Mouse (Mus musculus): ENCODE data around the gene Nsg2.
"Not testable (repeated sequence)": the region's sequence is repeated elsewhere in the genome, so short reads cannot be mapped to it uniquely, and the experiment has no call there.

Nsg2 gene

DNA sequence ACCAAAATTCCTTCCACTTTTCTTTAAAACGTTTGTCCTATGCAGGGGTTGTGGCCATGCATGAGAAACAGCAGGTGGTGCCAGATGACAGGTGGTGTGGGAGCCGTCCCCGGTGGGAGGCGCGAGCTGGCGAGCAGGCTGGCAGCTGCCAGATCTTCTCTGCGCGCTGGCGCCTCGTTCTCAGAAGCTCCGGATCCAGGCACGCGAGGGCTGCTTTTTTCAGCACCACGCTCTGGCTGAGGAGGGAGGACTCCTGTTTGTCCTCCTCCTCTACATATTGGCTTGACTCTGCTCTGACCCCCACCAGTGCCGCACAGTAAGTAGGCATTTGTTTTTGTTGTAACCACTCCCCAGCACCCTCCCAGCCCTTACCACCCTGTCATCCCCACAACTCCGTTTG, at the start of gene Nsg2:
Nsg2 (plus strand) TSS at position 183 of the 400 bp plus-strand sequence.
- peak; percentile 81 to 89 for DNase-seq

DNA sequence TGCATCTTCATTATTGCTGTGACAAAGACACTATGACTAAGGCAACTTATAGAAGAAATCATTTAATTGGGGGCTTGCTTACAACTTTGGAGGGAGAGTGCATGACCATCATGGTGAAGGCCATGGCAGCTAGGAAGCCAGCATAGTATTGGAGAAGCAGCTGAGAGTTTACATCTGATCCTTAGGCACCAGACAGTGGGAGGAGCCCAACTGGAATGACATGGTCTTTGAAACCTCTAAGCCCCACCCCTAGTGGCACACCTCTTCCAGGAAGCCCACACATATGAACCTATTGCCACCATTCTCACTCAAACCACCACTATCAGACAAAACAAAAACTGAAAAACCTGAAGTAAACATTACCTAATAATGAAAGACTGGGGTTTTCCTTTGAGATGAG, 40.2 kb upstream of the Nsg2 start:
- DNase-seq, result no peak

DNA sequence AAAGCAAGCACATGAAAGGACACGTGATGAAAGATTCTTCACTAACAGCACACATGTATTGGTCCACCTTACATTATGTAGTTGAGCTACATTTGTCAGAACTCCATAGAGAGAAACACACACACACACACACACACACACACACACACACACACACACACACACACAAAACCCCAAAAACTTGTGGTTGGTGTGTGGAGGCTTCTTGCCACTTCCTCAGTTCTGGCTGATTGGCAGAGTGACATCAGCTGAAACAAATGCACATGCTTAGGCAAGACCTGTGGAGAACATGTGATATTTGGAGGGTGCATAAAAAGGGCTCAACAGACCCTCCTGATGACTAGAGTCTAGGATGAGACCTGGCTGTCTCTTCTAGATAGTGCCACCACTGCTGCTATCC, 36.3 kb upstream of the Nsg2 start:
- DNase-seq, result no peak

DNA sequence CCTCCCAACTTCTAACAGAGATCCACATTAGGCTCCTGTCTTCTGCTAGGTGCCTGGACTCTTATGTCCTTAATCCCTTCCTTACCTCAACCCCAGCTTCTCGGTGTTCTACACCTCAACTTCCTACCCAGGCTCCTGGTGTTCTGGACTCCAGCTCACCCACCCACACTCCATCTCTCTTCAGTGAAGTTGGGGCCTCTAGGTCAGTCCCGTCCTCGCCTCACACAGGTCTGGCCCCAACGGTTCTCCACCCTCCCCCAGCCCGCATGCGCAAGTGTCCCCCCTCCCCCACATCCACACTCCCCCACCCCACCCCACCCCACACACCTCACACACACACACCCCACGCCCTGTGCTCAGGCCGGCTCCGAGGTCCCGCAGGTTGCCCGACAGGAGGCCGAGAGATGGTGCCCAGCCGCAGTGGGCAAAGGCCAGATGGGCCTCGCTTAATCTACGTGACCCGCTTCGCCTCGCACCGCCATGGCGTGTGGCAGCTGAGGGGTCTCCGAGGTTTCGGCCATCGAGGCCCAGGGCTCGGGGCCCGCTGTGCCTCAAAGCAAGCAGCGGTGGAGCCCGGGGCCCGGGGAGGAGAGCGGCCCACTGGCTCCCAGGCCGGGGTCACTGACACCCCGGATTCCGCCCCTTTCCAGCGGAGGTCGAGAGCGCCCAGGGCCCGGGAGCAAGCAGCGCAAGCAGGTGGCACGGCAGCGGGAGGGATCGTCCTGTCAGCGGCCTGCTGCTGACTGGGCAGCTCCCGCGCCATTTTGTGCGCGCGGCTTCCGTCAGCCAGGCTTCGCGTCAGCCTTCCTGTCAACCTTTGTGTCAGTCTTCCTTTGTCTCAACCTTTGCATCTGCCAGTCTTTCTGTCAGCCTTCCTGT, 34.8 kb upstream of the Nsg2 start, which contains the start of gene 4930524B15Rik:
4930524B15Rik (plus strand) TSS at position 337 of the 879 bp plus-strand sequence.
- peak; percentile 34 to 47 for DNase-seq

DNA sequence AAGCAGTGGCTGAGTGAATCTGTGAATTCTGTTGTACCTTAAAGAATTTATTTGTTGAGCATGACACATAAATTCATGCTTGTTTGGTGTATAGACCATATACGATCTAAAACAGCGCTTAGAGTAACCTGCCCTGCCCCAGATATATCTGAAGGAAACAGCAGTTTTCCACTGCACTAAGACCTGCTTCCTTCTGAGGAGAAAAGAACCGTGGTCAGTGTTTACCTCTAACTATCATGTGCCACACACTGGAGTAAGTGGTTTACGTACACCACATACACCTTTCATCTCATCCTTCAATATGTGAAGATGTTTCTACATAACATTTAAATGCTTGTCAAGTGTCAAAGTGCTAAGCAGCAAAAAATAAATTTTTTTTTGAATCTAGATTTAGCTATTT, 26.1 kb upstream of the Nsg2 start:
- DNase-seq, result no peak

DNA sequence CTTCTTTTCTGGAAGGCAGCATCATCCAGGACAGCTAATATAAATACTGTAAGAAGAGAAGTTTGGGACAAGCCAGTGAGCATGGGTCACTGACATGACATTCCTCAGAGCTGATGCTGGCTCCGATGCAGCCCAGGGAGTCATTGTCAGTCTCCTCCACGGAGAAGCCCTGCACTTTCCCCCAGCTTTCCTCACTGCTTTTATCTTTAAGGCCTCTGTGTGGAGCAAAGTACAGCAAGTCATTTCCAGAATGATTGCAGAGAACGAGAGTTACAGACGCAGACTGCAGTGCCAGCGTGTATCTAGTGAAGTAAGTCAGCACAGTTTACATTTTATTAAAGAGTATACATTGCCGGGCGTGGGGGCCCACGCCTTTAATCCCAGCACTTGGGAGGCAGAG, 25.4 kb upstream of the Nsg2 start:
- peak; percentile 20 to 28 for DNase-seq

DNA sequence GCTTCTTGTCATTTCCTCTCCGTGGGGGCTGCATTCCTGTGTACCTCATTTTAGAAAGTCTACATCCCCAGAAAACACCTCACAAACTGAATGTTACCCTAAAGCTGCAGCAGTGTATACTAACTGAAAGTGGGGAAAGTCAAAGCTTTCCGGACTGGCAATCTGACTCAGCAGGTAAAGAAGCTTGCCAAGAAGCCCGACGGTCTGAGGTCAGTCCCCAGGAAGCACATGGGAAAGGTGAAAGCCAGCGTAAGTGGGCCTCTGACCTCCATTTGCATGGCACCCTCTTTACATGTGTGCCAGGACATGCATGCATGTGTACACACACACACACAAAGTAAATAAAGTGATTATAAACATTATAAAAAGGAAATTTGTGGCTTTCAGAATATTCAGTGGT, 24.6 kb upstream of the Nsg2 start:
- DNase-seq, result no peak

DNA sequence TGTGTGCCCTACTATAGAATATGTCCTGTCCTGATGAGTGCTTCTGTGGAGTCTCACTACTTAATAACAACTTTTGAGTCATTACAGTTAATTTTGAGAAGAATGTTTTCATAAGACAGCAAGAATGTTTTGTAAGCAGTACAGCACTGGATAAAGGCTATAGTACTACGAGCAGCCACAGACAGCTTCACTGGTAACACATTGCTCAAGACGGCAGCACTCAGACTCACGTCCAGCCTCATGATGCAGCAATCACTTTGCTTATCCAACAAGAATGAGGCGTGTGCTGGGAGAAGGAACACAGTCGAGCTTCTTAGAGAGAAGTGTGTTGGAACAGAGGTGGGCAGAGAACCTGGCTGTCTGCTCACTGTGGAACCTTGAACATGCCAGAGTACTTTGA, 24.1 kb upstream of the Nsg2 start:
- no peak for DNase-seq

DNA sequence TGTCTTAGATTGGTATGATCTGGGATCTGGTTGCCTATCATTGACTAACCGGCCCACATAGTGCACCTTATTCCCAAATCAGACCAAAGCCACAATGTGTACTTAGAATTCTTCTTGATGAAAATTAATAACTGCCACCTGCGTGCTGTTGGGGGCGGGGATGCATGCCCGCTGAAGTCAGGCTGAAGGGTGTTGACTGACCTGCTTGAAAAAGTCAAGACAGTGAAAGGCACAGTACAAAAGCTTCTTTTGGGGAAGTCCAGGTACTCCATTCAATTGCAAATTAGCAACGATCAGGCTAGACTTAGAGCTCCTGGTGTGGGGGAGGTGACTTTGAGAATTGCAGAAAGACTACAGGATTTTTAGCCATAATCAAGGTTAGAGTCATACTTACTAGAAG, 20.2 kb upstream of the Nsg2 start:
- not testable (repeated sequence) for DNase-seq

DNA sequence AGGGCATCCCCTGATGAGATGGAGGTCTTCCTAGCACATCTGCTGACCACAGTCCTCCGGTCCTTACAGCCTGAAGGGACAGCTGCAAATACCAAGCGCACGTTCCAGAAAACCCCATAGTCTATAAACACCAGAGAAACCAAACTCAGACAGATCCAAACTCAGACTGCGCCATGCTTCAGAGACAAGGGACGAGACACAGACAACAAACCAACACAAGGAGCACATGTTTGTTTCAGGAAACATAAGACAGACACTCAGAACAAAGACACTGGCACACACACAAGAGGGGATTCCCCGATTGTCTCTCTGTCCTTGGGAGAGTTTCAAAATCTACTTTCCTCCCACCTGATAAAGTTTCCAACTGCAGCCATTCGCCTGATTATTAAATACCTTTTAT, 18.4 kb upstream of the Nsg2 start:
- no peak for DNase-seq

DNA sequence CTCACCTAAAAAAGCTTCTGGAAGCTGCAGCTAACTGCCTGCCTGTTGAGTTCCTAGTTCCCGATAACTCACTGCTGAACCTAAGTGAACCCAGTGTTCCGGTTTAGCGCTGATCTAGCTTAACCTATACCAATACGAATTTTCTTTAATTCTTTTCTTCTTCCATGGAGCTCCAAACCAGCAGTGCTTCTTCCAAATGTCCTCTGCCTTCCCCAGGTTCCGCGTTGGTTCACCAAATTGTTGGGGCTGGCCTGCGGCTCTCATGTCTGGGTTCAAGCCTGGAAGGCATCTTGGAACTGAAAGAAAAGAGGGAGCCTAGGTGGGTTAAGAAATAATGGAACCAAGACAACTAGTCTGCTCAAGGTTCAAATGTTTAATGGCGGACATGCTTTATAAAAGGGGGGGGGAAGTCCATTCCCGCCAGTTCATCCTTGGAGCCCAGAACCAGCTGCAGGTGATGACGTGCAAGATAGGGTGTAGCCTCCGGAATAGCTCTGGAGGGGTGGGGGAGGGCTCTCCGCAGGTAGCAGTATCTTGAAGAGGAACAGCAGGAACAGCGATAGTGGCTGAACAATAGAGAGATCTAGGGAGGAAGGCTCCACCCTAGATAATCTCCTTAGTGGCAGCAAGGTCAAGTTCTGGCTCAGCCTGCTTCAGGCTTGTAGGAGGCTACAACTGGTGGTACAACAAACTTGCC, 17.9 kb upstream of the Nsg2 start:
- not testable (repeated sequence) for DNase-seq

DNA sequence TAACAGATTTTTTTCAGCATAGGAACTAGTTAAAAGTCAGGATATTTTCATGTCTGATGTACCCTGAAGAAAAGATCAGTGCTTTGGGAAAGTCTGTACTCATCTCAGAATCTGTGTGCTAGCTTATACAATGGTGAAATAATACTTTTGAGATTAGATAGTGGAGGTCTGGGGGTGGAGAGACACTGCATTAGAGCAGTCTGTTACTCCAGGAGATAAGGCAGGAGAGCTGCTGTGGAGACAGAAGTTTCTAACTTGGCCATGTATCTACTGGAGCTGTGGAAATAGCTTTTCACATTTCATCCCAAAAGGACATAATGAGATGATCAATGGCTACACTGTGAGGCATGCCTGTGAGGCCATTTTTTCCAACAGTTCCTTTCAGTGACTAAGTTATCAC, 17.0 kb upstream of the Nsg2 start:
- DNase-seq, result no peak

DNA sequence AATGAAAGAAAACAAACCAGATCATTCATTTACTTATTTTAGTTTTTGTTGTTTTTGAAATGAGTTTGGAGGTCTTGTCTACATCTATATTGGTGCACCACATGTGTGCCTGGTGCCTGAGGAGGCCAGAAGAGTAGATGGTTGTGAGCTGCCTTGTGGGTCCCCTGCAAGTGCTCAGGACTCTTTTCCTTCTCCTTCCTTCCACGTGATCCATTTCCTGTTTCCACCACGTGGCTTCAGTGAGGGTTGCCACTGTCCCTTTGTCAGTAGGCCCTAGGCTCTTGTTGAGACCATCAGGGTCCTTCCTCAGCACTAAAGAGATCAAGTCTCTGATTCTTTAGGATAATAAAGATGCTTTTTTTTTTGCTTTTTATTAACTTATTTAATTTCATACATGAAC, 15.5 kb upstream of the Nsg2 start:
- no peak for DNase-seq

DNA sequence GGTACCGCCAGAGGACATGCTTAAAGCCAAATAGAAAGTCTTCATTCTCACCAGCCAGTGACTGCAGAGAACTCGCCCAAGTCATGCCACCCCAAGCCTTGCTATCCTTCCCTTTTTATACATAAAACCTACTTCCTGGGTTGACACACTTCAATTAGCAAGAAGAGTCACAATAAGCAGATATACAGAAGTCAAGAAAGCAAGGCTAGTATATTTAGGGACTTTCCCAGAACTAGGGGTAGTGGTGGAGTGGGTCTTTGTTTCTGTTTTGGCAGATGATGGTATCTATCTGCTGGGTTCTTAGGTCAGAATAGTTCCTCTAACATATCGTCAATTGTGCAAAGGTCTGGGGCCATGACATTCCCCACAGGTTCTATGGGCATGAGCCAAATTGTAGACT, 7.7 kb upstream of the Nsg2 start:
- no peak for DNase-seq

DNA sequence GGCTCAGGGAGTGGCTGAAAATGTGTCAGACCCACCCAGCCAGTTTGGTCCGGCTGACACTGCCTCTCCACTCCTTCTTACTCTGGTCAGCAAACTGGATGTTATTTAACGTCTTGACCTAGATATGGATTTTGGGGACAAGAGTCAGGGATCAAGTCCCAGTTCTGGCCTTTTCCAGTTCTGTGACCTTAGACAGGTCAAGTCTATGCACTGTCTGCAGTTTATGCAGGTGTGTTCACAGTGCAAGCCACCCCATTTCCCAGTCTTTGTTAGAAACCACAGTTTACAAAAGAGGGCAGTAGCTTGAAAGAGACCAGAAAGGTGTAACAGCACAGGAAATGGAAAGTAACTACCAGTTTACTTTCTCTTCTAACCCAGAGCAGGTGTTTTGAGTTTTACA, 547 bp upstream of the Nsg2 start:
- no peak for DNase-seq

DNA sequence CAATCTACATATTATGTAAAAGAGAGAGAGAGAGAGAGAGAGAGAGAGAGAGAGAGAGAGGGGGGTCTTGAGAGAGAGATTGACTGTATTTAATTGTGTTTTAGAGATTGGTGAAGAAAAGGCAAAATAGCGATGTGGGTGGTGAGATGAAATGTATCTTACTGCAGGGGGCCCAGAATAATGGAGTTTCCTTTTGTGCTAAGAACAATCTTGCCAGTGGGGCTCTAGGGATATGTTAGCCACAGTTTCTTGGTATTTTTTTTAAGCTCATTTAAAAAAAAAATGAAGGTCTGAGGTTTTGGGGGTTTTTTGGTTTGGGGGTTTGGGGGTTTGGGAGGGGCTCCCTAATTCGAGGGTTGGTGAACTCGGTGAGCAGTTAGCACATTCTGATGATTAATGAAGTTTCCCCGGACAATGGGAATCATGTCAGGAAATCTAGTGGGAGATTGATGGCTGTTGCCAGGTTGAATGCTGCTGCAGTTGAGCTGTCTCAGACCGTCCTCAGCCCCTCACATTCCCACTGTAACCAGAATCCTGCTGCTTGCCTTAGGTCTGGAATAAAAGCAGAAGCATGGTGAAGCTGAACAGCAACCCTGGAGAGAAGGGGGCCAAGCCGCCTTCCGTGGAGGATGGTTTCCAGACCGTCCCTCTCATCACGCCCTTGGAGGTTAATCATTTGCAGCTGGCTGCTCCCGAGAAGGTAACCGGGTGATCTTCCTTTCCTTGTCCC, 1.1 kb downstream of the Nsg2 start:
- peak; percentile 29 to 37 for DNase-seq

DNA sequence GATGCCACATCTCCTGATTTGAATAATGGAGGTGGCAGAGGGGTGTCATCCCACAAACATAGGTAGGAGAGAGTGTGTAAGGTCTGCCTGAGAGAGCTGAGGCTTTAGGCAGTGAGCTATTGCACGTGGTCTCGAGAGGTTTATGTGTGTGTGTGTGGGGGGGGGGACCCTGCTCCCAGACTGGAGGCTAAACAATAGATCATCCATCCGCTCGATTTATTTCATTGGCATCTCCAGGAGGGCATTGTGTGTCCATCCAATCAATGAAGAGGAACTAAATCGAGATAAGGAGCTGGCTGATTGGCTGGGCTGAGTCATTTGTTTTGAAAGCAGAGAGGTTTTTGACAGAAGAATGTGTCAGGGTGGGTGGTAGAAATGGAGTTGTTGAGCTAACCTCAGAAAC, 2.4 kb downstream of the Nsg2 start:
- DNase-seq, result no peak

DNA sequence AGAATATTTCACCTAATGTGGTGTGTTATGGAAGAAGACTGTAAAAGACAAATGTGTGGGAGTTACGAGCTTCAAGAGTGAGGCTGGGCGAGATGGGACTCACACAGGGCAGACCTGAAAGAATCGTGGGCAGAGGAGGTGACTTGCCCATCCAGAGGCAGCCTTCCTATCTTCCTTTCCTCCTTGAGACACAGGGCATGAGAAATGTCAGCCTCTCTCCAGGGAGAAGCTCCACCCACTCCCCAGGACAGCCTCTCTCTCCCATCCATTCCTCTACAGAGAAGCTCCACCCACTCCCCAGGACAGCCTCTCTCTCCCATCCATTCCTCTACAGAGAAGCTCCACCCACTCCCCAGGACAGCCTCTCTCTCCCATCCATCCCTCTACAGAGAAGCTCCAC, 7.8 kb downstream of the Nsg2 start:
- not testable (repeated sequence) for DNase-seq

DNA sequence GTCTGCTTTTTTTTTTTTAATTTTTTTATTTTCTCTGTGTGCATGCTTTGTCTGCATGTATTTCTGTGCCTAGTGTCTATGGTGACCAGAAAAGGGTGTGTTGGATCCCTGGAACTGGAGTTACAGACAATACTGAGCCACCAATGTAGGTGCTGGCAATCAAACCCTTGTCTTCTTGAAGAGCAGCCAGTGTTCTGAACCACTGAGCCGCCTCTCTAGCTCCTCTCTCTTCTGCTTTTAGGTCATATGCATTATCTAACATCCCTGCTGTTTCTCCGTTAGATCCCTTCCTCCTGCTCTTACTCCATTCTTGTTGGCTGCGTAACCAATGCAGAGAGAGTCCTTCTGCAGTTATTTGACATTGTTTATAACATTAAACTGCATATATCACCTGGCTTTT, 8.6 kb downstream of the Nsg2 start:
- DNase-seq, result no peak

DNA sequence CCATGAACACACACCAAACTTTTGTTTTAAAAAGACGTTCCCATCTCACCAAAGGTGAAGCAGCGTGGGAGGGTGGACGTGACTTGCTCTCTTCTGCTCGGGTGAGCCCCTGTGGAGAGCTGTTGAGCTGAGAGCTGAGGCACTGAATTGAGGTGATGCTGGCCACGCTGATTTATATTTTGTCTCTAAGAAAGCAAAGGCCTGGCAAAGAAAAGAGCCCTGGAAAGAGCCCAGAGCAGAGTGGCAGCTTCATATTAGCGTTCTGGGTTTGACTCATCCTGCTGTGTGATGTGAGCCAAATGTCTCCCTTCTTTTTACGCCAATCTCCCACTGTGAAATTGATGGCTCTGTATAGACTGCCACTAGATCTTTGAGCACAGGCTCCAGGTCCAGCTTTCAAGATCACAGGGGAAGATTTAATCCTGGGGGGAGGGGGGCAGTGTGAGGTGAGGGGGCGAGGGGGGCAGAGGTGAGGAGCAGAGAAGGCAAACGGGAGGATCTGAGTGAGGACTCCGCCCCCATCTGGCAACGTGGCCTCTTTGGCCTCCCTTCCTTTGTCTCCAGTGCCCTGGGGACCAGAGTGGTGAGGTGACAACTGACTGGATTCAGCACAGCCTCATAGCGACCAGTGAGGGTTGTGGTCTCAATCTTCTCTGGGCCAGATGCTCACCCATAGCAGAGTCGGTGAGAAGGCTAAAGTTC, 9.8 kb downstream of the Nsg2 start:
- DNase-seq, result no peak

DNA sequence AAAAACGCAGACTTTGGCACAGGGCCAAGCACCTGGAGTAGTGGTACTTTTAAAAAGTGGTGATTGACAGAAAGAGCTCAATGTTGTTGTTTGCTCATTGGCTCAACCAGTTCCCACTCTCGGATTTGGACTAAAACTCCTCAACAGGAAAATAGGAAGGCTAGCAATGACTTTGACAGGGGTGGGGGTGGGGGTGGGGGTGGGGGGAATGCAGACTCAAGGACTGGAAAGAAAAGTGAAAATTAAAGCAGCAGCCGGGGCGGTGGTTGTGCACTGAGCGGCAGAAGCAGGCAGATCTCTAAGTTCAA, 10.4 kb downstream of the Nsg2 start:
- peak; percentile 41 to 51 for DNase-seq

DNA sequence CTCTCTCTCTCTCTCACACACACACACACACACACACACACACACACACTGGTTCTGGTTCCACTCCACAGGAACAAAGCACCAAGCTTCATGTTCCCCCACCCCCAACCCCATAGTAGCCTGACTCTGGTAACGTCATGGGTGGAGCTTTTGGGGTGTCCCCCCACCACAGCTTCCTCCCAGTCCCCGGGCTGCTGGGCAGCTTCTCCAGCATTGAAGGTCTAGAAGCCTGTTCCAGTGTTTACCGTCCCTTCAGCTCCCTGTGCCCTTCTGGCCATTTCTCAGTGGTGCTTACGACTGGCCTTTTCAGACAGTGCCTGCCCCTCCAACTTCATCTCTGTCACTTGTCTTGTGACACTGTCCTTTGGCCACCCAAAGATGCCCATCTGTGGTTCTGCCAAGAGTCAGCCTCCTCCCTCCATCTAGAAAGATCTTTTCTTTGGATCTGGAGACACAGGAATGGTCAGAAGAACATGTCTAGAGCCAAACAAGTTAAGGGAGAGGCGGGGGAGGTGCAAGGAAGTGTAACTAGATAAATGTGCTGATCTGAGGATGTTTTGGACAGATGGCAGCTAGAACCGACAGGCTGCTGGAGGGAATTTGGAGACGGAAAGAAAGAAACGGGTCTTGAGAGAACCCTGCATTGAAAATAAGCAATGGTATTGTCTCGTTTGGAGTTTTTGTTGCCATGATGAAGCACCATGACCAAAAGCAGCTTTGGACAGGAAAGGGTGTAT, 11.8 kb downstream of the Nsg2 start:
- DNase-seq, result no peak
